Mouse (Mus musculus) hindbrain, embryonic 15.5 days (tissue): ENCODE results near the gene Coq8b. TPM values are rescaled to one million over a fixed set of nuclear protein-coding genes. Genes with fewer than 3 reads are reported as not detected.

Experiments used
- ATAC-seq: fragments of 200-750 bp; cut with Nextera tagmentation; 2 replicates; pipeline ENCODE4 v1.8.0; 2017; ENCODE audit warnings: low read depth, moderate number of reproducible peaks, moderate TSS enrichment; ENCODE audit not compliant: low FRiP score
- H3K27ac ChIP-seq: fragments of 300-500 bp; sonication (generic); replicated peaks from 2 replicates; pipeline ENCODE4 v1.5.1; 2015; ENCODE audit warnings: mild to moderate bottlenecking, inconsistent platforms
- H3K27me3 ChIP-seq: fragments of 300-500 bp; sonication (generic); 2 replicates; pipeline ENCODE4 v1.6.1; 2015; ENCODE audit warnings: control low read depth, inconsistent platforms
- H3K36me3 ChIP-seq: fragments of 300-500 bp; sonication (generic); 2 replicates; pipeline ENCODE4 v1.6.1; 2015; ENCODE audit warnings: control low read depth, inconsistent platforms
- H3K4me1 ChIP-seq: fragments of 300-500 bp; sonication (generic); replicated peaks from 2 replicates; pipeline ENCODE4 v1.6.1; 2015; ENCODE audit warnings: control low read depth, inconsistent platforms
- H3K4me2 ChIP-seq: fragments of 300-500 bp; sonication (generic); 2 replicates; pipeline ENCODE4 v1.6.1; 2015; ENCODE audit warnings: moderate library complexity, mild to moderate bottlenecking, inconsistent platforms
- H3K4me3 ChIP-seq: fragments of 300-500 bp; sonication (generic); 2 replicates; pipeline ENCODE4 v1.5.1; 2015; ENCODE audit warnings: mild to moderate bottlenecking, inconsistent platforms
- H3K9ac ChIP-seq: fragments of 300-500 bp; sonication (generic); 2 replicates; pipeline ENCODE4 v1.6.1; 2015; ENCODE audit warnings: inconsistent platforms
- H3K9me3 ChIP-seq: fragments of 300-500 bp; sonication (generic); 2 replicates; pipeline ENCODE4 v1.6.1; 2016; ENCODE audit warnings: control low read depth, inconsistent platforms
- WGBS: fragments of 180-500 bp; shearing (Covaris S2); methylation state at CpG from one replicate; pipeline ENCODE4 v1.1.7; 2015; 5-methylcytosine and 5-hydroxymethylcytosine counted together
- polyA plus RNA-seq: library from polyadenylated mRNA; unstranded; fragments of >200 nt; fragmentation: Nextera tagmentation; extraction: Ambion mirVana; gene quantifications from 2 replicates; pipeline ENCODE4 v1.2.1, GENCODE M21; 2015

Coq8b gene
- polyA plus RNA-seq, 1 experiment from 2014 or later: 23.2 TPM

DNA sequence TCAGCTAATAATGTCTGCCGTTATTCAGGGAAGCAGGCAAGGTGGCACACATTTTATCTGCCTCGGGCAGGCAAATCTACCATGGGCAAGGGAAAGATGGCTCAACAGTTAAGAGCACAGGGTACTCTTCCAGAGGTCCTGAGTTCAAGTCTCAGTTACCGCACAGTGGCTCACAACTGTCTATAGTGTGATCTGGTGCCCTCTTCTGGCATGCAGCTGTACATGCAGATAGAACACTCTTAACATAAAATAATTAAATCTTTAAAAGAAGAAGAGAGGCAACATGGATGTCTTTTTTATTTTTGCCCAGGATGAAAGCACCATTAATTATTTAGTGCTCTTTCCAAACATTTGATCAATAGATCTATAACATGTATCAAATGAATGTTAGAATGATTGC is 44.4 kb downstream of the Coq8b start:
- Histone ChIP-seq H3K4me2 (no peak overlapping the region), H3K27me3 (no peaks in the 10 kb centered on the region), H3K4me3 (no peak overlapping the region), H3K27ac (no peak overlapping the region), H3K36me3 (peaks cover 89% of the 10 kb centered on the region), H3K9ac (no peak overlapping the region), H3K4me1 (no peaks in the 10 kb centered on the region), H3K9me3 (no peaks in the 10 kb centered on the region)
- no peak for ATAC-seq
- 92% methylated on average over 3 of the region's 3 CpGs for WGBS

DNA sequence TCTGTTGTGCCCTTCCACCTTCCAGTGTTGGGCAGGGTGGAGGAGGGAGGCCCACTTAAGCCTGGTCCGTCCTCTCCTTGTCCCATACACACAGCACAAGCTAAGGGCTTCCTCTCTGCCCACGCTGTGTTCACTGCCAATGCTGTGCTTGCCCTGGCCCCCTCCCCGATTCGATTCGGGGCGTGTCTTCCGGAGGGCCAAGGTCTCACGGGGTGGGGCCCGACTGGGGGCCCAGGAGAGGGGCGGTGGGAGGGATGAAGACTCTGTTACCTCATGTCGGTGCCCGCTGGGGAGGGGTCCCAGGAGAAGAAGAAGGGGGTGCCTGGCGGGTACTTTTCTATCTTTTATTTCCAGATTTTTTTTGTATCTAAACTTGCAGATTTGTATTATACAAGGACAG is 48.9 kb downstream of the Coq8b start:
- WGBS: 74% methylated on average over 13 of the region's 13 CpGs
- no peak overlapping the region for H3K4me2 ChIP-seq
- H3K9ac ChIP-seq: no peak overlapping the region
- H3K27ac ChIP-seq: no peak overlapping the region
- H3K4me1 ChIP-seq: peaks cover 5% of the 10 kb centered on the region; the same call in 1 of the 2 replicates
- no peak for ATAC-seq
- peaks cover 60% of the 10 kb centered on the region for H3K36me3 ChIP-seq
- H3K9me3 ChIP-seq: no peaks in the 10 kb centered on the region
- H3K27me3 ChIP-seq: peaks cover 4% of the 10 kb centered on the region; the same call in 1 of the 2 replicates
- no peak overlapping the region for H3K4me3 ChIP-seq

DNA sequence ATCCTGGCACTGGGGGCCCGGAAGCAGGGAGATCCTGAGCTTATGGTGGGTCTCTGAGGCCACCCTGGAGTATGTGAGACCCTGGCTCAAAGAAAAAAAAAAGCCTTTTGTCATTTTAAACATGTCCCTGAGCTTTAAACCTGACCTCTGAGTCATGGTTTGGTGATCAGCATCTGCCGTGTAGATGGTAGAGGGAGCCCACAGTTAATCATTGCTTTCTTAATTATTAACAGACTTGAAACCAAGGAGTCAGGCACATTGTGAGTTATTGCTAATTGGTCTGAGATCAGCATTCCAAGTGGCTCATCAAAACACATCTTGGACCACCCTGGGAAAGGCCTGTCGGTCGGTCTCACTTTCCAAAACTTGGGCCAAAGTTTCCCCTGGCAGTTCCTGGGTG is 49.4 kb downstream of the Coq8b start:
- Histone ChIP-seq H3K36me3 (peaks cover 55% of the 10 kb centered on the region), H3K9me3 (no peaks in the 10 kb centered on the region), H3K4me3 (no peak overlapping the region), H3K27ac (no peak overlapping the region), H3K4me1 (peaks cover 5% of the 10 kb centered on the region; the same call in 1 of the 2 replicates), H3K27me3 (peaks cover 4% of the 10 kb centered on the region; the same call in 1 of the 2 replicates), H3K9ac (no peak overlapping the region), H3K4me2 (no peak overlapping the region)
- 61% methylated on average over 4 of the region's 4 CpGs for WGBS
- ATAC-seq: no peak

DNA sequence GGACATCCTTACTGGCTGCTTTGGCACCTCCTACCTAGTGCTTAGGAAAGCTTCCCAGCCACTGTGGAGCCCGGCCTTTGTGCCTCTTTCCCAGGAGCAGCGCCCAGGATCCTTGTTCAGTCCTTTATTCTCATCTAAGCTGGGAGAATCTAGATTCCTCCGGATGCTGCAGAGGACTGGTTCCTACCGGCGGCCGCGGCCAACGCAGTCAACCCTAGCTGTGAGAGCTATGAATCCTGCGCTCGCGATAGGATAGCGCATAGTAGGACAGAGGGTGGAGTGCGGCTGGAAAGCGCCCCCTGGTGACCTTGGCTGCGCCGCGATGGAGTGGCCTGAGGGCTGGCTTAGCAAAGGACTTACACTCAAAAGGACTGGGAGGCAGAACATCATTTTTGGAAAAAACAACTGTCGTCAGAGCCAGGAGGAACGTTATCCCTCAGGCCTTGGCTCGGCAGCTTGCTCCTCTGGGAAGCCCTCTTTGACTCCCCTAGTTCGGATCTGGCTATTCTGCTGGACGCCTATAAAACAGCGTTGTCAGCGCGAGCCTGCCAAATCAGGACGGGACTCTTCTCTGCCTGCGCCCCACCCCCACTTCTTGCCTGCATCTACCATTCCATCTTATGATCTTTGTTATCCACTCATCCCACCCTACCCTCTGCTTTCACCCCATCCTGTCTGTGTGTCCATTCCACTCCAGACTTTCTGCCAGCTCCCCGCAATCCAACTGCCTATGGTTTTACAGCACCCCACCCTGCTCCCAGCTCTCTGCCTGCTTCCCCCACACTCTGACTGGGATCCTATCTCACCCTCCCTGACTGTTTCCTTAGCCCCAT is 52.3 kb downstream of the Coq8b start:
- Histone ChIP-seq H3K27ac (no peak overlapping the region), H3K9ac (no peak overlapping the region), H3K4me2 (peak overlapping the region; percentile 26), H3K4me3 (peak overlapping the region; percentile 5), H3K4me1 (peaks cover 5% of the 10 kb centered on the region; the same call in 1 of the 2 replicates), H3K36me3 (peaks cover 27% of the 10 kb centered on the region), H3K9me3 (no peaks in the 10 kb centered on the region), H3K27me3 (peaks cover 4% of the 10 kb centered on the region; the same call in 1 of the 2 replicates)
- ATAC-seq: peak; percentile 63
- 2% methylated on average over 28 of the region's 28 CpGs for WGBS

DNA sequence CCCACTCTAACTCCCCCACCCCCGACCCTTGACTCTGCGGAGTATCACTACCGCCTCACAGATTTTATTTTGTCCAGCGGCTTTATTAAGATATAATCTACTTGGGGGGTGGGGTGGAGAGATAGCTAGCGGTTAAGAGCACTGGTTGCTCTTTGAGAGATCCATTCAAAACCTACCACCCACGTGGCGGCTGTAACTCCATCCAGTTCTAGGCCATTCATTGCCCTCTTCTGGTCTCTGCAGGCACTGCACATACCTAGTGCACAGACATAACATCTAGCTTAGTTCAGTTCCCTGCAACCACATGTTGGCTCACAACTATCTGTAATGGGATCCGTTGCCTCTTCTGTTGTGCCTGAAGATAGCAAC is 52.9 kb downstream of the Coq8b start:
- Histone ChIP-seq H3K36me3 (peaks cover 22% of the 10 kb centered on the region), H3K9me3 (no peaks in the 10 kb centered on the region), H3K4me3 (no peak overlapping the region; the same call in 1 of the 2 replicates), H3K27me3 (peaks cover 4% of the 10 kb centered on the region; the same call in 1 of the 2 replicates), H3K27ac (no peak overlapping the region), H3K4me2 (peak overlapping the region; percentile 26), H3K4me1 (peaks cover 5% of the 10 kb centered on the region; the same call in 1 of the 2 replicates), H3K9ac (no peak overlapping the region)
- ATAC-seq: peak; percentile 75
- WGBS: 5% methylated on average over 8 of the region's 8 CpGs

DNA sequence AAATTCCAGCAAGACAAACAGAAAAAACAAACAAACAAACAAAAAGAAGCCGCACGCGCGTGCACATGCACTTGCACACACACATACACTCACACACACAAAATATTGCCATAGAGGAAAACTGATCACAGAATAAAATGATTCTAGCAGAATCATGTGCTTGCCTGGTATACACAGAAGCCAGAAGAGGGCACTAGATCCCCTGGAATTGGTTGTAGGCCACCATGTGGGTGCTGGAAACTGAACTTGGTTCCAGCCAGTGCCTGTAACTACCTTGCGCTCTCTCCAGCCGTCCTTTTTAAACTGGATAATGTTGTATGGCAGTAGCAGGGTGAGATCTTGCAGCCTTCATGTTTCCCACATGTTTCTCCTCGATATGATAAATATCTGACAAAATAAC is 55.9 kb downstream of the Coq8b start:
- H3K4me1 ChIP-seq: peaks cover 5% of the 10 kb centered on the region; the same call in 1 of the 2 replicates
- WGBS: 88% methylated on average over 7 of the region's 7 CpGs
- no peak overlapping the region for H3K9ac ChIP-seq
- no peak overlapping the region for H3K4me3 ChIP-seq
- no peak for ATAC-seq
- peaks cover 4% of the 10 kb centered on the region; the same call in 1 of the 2 replicates for H3K27me3 ChIP-seq
- H3K36me3 ChIP-seq: no peaks in the 10 kb centered on the region
- no peak overlapping the region for H3K27ac ChIP-seq
- no peak overlapping the region for H3K4me2 ChIP-seq
- no peaks in the 10 kb centered on the region for H3K9me3 ChIP-seq

DNA sequence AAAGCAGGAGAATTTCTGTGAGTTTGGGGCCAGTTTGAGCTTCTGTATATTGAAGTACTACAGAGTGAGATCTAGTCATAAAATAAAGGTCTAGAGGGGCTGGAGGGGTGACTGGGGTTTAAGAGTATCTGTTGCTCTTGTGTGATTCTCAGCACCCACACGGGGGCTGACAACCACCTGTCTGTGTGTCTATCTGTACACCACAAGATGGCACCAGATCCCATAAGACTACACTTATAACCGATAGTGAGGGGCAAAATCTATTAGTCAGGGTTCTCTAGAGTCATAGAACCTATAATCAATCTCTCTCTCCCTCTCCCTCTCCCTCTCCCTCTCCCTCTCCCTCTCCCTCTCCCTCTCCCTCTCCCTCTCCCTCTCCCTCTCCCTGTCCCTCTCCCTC is 57.7 kb downstream of the Coq8b start:
- Histone ChIP-seq H3K36me3 (no peaks in the 10 kb centered on the region), H3K27ac (no peak overlapping the region), H3K4me2 (no peak overlapping the region), H3K9me3 (no peaks in the 10 kb centered on the region), H3K4me3 (no peak overlapping the region), H3K27me3 (no peaks in the 10 kb centered on the region), H3K9ac (no peak overlapping the region), H3K4me1 (0 out of 2 replicates have a peak, but pooled peaks cover under 1% of the 10 kb centered on the region)
- ATAC-seq: no peak
- 68% methylated on average over 2 of the region's 2 CpGs for WGBS

DNA sequence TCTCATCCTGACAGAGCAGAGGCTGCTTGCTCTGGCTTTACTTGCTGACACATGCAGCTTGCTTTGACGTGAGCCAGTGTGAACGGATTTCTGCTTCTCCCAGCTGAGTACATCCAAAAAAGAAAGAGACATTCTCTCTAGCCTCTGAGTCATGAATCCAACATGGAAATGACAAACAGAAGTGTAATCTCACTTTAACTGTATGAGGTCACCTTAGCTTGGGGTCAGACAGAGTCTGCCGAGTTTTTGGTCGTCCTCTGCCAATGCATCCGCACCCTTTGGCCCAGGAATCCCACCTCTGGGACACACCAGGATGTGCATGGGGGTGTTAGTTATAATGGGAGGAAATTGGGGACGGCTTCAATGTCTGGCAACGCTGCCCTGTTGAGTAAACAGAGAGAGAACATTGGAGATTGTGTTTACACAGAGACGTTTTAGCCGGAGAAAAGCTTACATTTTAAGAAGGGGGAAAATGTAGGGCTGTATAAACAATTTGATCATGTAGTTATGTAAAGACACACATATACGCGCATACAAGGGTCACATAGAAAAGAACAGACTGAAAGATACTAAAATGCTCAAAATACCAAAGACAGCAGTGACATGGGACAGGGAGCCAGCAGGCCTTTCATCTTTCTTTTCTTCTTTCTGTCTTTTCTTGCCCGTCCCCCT is 59.1 kb downstream of the Coq8b start:
- WGBS: 70% methylated on average over 12 of the region's 12 CpGs
- no peaks in the 10 kb centered on the region for H3K36me3 ChIP-seq
- no peaks in the 10 kb centered on the region for H3K27me3 ChIP-seq
- H3K9me3 ChIP-seq: no peaks in the 10 kb centered on the region
- H3K9ac ChIP-seq: no peak overlapping the region
- H3K27ac ChIP-seq: no peak overlapping the region
- no peak overlapping the region for H3K4me3 ChIP-seq
- no peak overlapping the region for H3K4me2 ChIP-seq
- no peaks in the 10 kb centered on the region for H3K4me1 ChIP-seq
- no peak for ATAC-seq

DNA sequence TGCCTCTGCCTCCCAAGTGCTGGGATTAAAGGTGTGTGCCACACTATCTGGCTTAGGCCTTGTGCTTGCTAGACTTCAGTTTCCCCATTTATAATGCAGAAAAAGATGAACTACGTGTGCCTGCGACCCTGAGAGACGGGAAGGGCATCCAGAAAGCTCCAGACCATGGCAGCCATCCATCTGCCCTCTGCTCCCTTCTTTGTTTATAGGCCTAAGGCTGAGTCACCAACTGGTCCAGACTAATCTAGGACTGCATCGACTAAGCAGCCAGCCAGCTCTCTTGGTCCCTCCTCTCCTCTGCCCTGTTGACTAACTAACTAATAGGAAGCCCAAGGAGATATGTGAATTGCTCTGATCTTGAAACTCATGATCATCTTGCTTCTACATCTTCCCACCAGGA is 63.1 kb downstream of the Coq8b start:
- H3K9ac ChIP-seq: no peak overlapping the region
- 80% methylated on average over 4 of the region's 4 CpGs for WGBS
- no peak overlapping the region for H3K4me2 ChIP-seq
- H3K4me3 ChIP-seq: no peak overlapping the region
- H3K27ac ChIP-seq: no peak overlapping the region
- H3K27me3 ChIP-seq: no peaks in the 10 kb centered on the region
- H3K36me3 ChIP-seq: no peaks in the 10 kb centered on the region
- no peak for ATAC-seq
- H3K9me3 ChIP-seq: no peaks in the 10 kb centered on the region
- H3K4me1 ChIP-seq: no peaks in the 10 kb centered on the region

DNA sequence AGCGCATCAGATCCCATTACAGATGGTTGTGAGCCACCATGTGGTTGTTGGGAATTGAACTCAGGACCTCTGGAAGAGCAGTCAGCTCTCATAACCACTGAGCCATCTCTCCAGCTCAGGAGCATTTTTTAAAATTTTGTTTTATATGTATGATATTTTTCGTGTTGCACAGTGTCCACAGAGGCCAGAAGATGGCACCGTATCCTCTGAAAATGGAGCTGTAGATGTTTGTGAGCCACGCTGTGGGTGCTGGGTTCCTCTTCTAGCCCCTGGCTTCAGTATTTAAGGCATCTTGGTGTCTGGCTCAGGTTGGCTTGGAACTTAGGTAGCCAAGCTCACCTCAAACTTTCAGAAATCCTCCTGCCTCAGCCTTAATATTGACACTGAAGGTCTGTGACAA is 63.7 kb downstream of the Coq8b start:
- no peak overlapping the region for H3K4me3 ChIP-seq
- ATAC-seq: no peak
- H3K9me3 ChIP-seq: no peaks in the 10 kb centered on the region
- H3K4me1 ChIP-seq: no peaks in the 10 kb centered on the region
- H3K9ac ChIP-seq: no peak overlapping the region
- no peak overlapping the region for H3K4me2 ChIP-seq
- 85% methylated on average over 4 of the region's 4 CpGs for WGBS
- H3K27me3 ChIP-seq: no peaks in the 10 kb centered on the region
- no peak overlapping the region for H3K27ac ChIP-seq
- H3K36me3 ChIP-seq: no peaks in the 10 kb centered on the region

DNA sequence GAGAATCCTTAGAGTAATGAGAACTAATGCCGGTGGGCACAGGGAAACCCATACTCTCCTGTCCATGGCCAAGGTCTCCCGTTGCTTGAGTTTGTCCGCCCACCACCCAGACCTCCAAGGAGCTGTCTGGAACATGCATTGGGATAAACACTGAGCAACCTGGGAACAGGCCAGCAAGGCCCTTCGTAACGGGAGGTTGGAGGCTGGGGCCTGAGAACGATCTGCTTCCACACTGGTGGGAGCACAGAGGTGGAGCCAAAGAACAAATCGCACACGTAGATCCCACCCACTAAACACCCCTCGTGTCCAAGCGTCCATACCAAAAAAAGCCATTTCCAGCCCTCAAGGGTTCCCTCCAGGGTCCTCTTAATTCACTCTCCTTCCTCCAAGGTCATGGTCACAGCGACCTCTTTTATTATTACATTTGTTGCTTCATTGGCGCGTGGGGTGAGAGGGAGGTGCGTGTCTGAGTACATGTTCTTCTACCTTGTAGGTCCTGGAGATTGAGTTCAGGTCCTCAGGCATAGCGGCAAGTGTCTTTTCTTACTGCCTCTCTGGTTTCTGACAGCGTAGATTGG is 65.3 kb downstream of the Coq8b start:
- Histone ChIP-seq H3K4me2 (no peak overlapping the region), H3K9ac (no peak overlapping the region), H3K27me3 (no peaks in the 10 kb centered on the region), H3K4me1 (no peaks in the 10 kb centered on the region), H3K27ac (no peak overlapping the region), H3K36me3 (no peaks in the 10 kb centered on the region), H3K4me3 (no peak overlapping the region), H3K9me3 (no peaks in the 10 kb centered on the region)
- WGBS: 81% methylated on average over 16 of the region's 16 CpGs
- ATAC-seq: no peak

DNA sequence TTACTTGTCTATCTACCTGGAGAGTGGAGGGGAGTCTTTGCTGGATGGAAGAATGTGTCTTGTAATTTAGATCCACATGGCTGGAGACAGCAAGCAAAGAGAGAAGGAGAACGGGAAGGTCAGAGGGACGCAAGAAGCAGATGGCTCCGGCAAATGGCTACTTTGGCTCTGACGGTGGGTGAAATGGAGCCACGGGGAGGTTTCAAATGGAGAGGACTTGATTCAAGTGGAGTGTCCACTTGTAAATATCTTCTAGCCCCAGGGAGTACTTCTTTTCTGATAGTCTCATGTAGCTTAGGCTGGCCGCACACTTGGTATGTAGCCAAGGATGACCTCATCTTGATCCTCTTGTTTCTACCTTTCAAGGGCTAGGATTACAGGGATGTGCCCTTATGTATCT is 66.0 kb downstream of the Coq8b start:
- H3K36me3 ChIP-seq: no peaks in the 10 kb centered on the region
- ATAC-seq: no peak
- H3K9me3 ChIP-seq: no peaks in the 10 kb centered on the region
- H3K27ac ChIP-seq: no peak overlapping the region
- H3K4me3 ChIP-seq: no peak overlapping the region
- 85% methylated on average over 6 of the region's 6 CpGs for WGBS
- H3K4me1 ChIP-seq: no peaks in the 10 kb centered on the region
- H3K9ac ChIP-seq: no peak overlapping the region
- H3K4me2 ChIP-seq: no peak overlapping the region
- H3K27me3 ChIP-seq: no peaks in the 10 kb centered on the region
